Mouse (Mus musculus) frontal cortex, postnatal 10 days (tissue): ENCODE results near the gene Nucb2.
A peak's percentile ranks its signal among the peaks of the same experiment; 100 is the strongest.

Experiments
- DNase-seq, 2 experiments: peaks; one replicate each; pipeline ENCODE4 v3.0.0; 2022; ENCODE audit warnings: low spot score in 2 of 2, mixed read lengths in 1 of 2

Gene Nucb2

DNA sequence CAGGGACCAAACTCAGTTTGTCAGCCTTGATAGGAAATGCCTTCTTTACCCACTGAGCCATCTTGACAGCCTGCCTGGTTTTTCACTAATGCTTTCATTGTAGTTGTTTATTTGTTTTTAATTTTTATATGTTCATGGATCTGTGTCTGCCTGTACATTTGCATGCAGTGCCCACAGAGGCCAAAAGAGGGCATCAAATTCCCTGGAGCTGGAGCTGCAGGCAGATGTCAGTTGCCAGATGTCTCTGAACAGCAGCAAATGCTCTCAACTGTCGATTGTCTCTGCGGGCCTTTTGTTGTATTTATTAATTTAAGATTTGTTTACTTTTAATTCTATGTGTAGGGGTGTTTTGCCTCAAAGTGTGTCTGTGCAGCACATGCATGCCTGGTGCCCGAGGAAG lies 15.6 kb downstream of the Nucb2 start:
- DNase-seq, result no peak

DNA sequence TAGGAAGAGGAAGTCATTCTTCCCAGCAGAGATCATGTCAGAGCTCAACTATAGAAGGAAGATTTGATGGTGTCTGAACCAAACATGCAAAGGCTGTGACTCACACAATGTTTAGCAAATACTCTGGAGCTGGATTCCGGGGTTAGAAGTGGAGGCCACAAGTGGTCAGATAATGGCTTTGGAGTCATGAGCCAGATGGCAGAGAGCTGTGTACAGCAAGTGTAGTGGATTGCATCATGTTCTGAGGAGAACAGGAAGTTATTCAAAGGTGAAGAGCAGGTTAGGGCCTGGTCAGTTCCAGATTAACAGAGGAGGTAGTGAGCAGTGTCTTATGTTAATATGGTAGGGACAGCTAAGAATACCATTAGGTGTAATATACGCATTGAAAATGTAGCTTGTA lies 20.4 kb downstream of the Nucb2 start:
- DNase-seq, result no peak

DNA sequence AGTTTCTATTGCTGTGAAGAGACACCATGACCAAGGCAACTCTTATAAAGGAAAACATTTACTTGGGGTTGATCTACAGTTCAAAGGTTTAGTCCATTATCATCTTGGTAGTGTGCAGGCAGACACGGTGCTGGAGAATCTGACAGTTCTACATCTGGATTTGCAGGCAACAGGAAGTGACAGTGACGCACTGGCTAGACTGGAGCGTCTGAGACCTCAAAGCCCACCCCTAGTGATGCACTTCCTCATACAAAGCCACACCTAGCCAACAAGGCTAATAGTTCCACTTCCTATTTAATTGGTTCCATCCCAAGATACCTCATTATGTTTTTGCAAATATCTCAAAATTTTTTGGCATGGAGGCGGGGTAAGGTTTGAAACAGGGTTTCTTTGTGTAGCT lies 25.6 kb downstream of the Nucb2 start:
- DNase-seq, result no peak

DNA sequence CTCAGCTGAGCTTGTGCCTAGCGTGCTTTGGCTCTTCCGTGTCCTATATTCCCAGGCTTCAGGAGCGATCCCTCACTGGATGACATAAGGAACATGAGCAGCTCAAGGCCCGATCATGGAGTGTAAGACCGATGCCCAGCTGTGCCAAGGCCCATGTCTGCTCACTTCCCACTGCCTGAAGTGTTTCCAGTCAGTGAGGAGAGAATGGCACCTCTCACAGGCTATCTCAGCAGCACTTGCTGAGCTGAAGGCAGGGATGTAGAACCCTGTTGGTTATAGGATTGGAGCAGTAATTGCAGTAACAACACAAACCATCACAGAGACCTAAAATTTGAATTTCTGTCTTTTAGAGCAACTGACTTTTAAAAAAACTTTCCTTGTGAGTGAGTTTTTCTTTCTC lies 26.3 kb downstream of the Nucb2 start:
- no peak for DNase-seq

DNA sequence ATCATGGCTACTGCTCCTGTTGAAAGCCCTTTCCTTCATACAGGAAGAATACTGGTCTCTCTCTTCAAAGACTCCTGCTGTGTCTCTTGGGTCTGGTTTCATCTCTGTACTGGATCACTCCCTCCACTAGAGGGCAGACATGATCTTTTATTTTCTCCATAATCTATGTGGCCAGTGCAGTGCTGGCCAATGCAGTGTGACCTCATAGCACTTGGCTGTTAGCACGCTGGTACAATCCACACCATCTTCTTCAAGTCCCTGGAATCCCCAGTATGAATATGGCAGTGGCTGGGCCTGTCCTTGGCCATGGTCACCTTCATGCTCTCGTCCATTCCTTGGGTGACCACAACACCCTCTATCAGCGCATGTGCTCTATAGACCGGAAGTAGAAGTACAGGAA lies 27.1 kb downstream of the Nucb2 start:
- DNase-seq, result peak in 1 of 2 experiments; percentile 17

DNA sequence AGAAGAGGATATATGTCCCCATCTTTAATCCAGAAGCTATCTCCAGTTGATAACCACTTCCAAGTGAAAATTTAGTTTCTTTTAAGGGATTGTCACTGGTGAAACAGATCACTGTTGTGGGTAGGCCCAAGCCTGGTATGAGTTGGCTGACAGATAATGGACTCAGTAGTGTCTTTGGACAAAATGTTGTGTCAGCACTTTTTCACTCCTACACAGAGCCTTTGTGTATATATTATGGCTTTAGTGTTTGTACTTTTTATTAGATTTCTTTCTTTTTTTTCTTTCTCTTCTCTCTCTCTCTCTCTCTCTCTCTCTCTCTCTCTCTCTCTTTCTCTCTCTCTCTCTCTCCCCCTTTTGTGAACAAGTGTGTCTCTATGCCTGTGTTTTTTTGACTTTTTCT lies 52.7 kb downstream of the Nucb2 start:
- DNase-seq, result no peak

DNA sequence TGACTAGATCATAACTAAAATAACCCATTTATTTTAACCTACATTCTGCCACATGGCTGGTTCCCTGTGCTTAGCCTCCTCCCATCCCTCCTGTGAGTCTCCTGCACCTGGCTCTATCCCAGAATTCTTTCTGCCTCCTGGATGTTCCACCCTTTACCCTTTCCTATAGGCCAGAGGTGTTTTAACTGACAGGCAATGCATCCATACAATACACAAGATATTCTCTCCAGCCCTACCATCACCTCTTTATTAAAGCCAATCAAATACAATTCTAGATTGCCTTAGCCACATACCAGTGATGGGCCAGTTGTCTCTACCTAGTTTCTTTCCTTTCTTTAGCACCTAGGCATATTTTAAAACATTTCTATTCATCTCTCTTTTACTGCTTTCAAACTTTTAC lies 70.4 kb downstream of the Nucb2 start:
- no peak for DNase-seq
